Mouse (Mus musculus) thymus, adult 2 months (tissue): ENCODE data around the gene Ncoa1.

Source experiments
- CTCF ChIP-seq: fragments of 200-500 bp; IDR thresholded peaks from 2 replicates; pipeline ENCODE4 v1.5.1; 2012; ENCODE audit warnings: mild to moderate bottlenecking, control low read depth, low read length, moderate library complexity, borderline replicate concordance; ENCODE audit not compliant: control insufficient read depth, poor library complexity, insufficient read depth; ENCODE audit errors: extremely low read depth
- POLR2A ChIP-seq: fragments of 200-500 bp; IDR thresholded peaks from 2 replicates; pipeline ENCODE4 v1.6.1; 2012; ENCODE audit warnings: mild to moderate bottlenecking, low read length, control low read depth, moderate library complexity; ENCODE audit not compliant: control insufficient read depth, poor library complexity, insufficient read depth; ENCODE audit errors: extremely low read depth

- TF ChIP-seq CTCF (no peak), POLR2A (no peak)
These were observed 136.6 kb downstream of the Ncoa1 start for GRCm38 (mm10) chr12:4340325-4340924.
